Mouse (Mus musculus) C2C12 (cell line): ENCODE data around the gene Larp6. TPM values are rescaled to one million over a fixed set of nuclear protein-coding genes. Genes with fewer than 3 reads are reported as not detected.

ENCODE experiments used
- H3K27me3 ChIP-seq: one replicate; pipeline ENCODE4 v1.6.1; 2011; ENCODE audit not compliant: control insufficient read depth, insufficient read depth, insufficient read length
- H3K36me3 ChIP-seq: one replicate; pipeline ENCODE4 v1.6.1; 2011; ENCODE audit not compliant: control insufficient read depth, insufficient read depth
- H3K4me3 ChIP-seq: one replicate; pipeline ENCODE4 v1.5.1; 2011; ENCODE audit warnings: mild to moderate bottlenecking, control low read depth; ENCODE audit not compliant: poor library complexity, insufficient read depth, severe bottlenecking
- H3K79me2 ChIP-seq: one replicate; pipeline ENCODE4 v1.6.1; 2011; ENCODE audit not compliant: control insufficient read depth, insufficient read depth
- H3K79me3 ChIP-seq: one replicate; pipeline ENCODE4 v1.6.1; 2011; ENCODE audit warnings: low read depth, control low read depth
- H3ac ChIP-seq: one replicate; pipeline ENCODE3; 2011; ENCODE audit warnings: low read depth; ENCODE audit not compliant: control insufficient read depth, insufficient read length
- CEBPB ChIP-seq: IDR thresholded peaks from one replicate; pipeline ENCODE4 v1.6.1; 2011; ENCODE audit warnings: low read depth, mild to moderate bottlenecking, control low read depth, moderate library complexity
- CTCF ChIP-seq: IDR thresholded peaks from one replicate; pipeline ENCODE4 v1.5.1; 2011; ENCODE audit not compliant: control insufficient read depth, insufficient read depth, insufficient read length
- FOSL1 ChIP-seq: IDR thresholded peaks from one replicate; pipeline ENCODE4 v1.8.0; 2011; ENCODE audit warnings: mild to moderate bottlenecking, low read length; ENCODE audit not compliant: poor library complexity, insufficient read depth, severe bottlenecking
- MAX ChIP-seq: IDR thresholded peaks from one replicate; pipeline ENCODE4 v1.6.1; 2011; ENCODE audit warnings: mild to moderate bottlenecking, control low read depth
- MYOD1 ChIP-seq: IDR thresholded peaks from one replicate; pipeline ENCODE4 v1.6.1; 2011; ENCODE audit warnings: low read depth; ENCODE audit not compliant: control insufficient read depth, insufficient read length
- MYOG ChIP-seq: IDR thresholded peaks from one replicate; pipeline ENCODE4 v1.6.1; 2011; ENCODE audit not compliant: control insufficient read depth, insufficient read length; ENCODE audit errors: extremely low read depth
- USF1 ChIP-seq: IDR thresholded peaks from one replicate; pipeline ENCODE4 v1.6.1; 2011; ENCODE audit warnings: low read depth, mild to moderate bottlenecking, control low read depth, moderate library complexity
- polyA plus RNA-seq: library from polyadenylated mRNA; unstranded; fragments of >200 nt; fragmentation: generic; extraction: Trizol; gene quantifications from one replicate; pipeline ENCODE4 v1.2.1, GENCODE M21; 2012; ENCODE audit warnings: missing spikeins

Gene Larp6
- polyA plus RNA-seq, 1 experiment: 0.83 TPM

DNA sequence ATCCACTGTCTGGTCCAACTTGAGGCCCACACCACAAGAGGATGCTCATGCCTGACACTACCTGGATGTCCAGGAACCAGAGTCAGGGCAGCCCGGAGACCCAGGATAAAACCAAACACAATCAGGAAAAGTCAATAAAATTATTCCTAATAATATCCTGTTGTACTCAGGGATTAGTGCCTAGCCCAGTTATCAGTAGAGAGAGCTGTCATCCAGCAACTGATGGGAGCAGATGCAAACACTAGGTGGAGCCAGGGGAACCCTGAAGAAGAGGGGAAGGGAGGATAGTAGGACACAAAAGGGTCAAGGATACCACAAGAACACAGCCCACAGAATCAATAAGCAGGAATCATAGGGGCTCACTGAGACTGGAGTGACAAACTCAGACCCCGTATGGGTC lies 5.2 kb upstream of the Larp6 start:
- TF ChIP-seq USF1 (no peak), CEBPB (no peak), MYOG (no peak), MYOD1 (no peak), CTCF (no peak), MAX (no peak), FOSL1 (no peak)
- no peaks in the 10 kb centered on the region for H3K27me3 ChIP-seq

GRCm38 (mm10) chr9:60708606-60709005 lies 4.2 kb upstream of the Larp6 start:
- no peak overlapping the region for H3K4me3 ChIP-seq
- no peaks in the 10 kb centered on the region for H3K27me3 ChIP-seq
- H3K79me2 ChIP-seq: no peaks in the 10 kb centered on the region
- no peaks in the 10 kb centered on the region for H3K79me3 ChIP-seq
- TF ChIP-seq CEBPB: no peak
- TF ChIP-seq MYOG: no peak
- no peak for TF ChIP-seq FOSL1
- TF ChIP-seq USF1: no peak
- TF ChIP-seq MYOD1: no peak
- no peak for TF ChIP-seq MAX
- no peak for TF ChIP-seq CTCF
- no peaks in the 10 kb centered on the region for H3K36me3 ChIP-seq
- H3ac ChIP-seq: no peak overlapping the region

More for the DNA sequence above, 5.2 kb upstream of the Larp6 start:
- H3K4me3 ChIP-seq: no peak overlapping the region
- no peaks in the 10 kb centered on the region for H3K79me3 ChIP-seq
- no peak overlapping the region for H3ac ChIP-seq
- H3K79me2 ChIP-seq: no peaks in the 10 kb centered on the region
- no peaks in the 10 kb centered on the region for H3K36me3 ChIP-seq

DNA sequence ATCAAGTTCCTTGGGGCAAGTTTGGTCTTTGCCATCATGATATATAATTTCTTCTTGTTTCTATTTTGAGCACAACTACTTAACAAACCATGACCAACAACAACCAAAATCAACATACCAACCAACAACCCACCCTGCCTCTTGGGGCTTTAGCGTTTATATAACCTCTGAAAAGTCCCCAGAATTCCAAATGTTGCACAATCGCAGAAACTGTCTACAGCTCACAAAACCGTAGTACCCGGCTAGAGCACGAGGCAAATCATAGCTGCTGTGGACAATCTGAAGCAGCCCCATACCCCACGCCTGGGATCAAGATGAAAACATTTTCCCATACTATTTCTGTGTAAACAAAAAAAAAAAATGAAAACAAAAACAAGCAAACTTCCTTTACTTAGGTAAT lies 3.1 kb upstream of the Larp6 start:
- H3K27me3 ChIP-seq: no peaks in the 10 kb centered on the region
- H3ac ChIP-seq: no peak overlapping the region
- no peaks in the 10 kb centered on the region for H3K36me3 ChIP-seq
- no peaks in the 10 kb centered on the region for H3K79me2 ChIP-seq
- no peak overlapping the region for H3K4me3 ChIP-seq
- TF ChIP-seq USF1 (no peak), MYOD1 (no peak), CEBPB (peak; percentile 31), MYOG (no peak)
- H3K79me3 ChIP-seq: no peaks in the 10 kb centered on the region

DNA sequence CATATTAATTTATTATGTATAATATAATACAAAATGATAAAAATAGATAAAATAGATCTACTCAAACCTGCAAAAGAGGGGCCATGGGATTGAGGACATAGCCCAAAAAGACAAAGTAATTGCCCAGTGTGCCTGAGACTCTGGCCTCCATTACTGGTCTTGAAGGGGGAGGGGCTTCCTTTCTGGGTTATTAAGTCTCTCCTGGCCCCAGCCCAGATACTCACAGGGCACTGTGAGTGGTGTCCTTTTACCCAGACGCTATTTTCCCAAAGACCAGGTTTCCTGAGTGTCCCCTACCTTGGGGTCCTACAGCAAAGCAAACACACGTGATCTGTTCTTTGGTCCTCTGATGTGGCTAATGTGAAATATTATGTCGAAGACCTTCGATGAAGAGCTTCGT lies 778 bp upstream of the Larp6 start:
- TF ChIP-seq MYOD1 (no peak), FOSL1 (no peak), USF1 (no peak), CTCF (no peak), MAX (no peak), MYOG (no peak), CEBPB (no peak)
- Histone ChIP-seq H3K27me3 (no peaks in the 10 kb centered on the region), H3K4me3 (no peak overlapping the region), H3K36me3 (no peaks in the 10 kb centered on the region), H3K79me2 (no peaks in the 10 kb centered on the region), H3K79me3 (no peaks in the 10 kb centered on the region), H3ac (no peak overlapping the region)

DNA sequence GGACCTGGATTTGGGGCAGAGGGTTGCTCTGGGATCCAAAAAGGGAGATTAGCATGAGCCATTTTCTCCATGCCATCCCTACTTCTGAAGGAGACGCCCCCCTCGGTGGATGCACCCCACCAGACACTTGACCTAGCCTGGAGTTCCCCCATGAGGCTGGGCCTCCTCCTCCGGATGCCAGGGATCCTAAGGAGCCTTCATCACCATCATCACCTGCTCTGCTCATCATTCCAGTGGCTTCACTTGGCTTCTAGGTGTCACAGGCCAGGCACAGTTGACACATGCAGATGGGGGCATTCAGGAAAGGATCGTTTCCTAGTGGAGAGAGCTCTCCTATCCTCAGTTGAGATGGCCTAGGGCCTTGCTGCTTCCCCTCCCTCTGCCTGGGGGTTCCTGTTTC lies 827 bp downstream of the Larp6 start:
- Histone ChIP-seq H3K4me3 (no peak overlapping the region), H3K36me3 (no peaks in the 10 kb centered on the region), H3K79me2 (no peaks in the 10 kb centered on the region), H3ac (no peak overlapping the region), H3K27me3 (no peaks in the 10 kb centered on the region), H3K79me3 (no peaks in the 10 kb centered on the region)
- no peak for TF ChIP-seq MAX
- TF ChIP-seq MYOD1: no peak
- no peak for TF ChIP-seq CEBPB
- TF ChIP-seq MYOG: no peak
- no peak for TF ChIP-seq FOSL1
- no peak for TF ChIP-seq CTCF
- TF ChIP-seq USF1: no peak

DNA sequence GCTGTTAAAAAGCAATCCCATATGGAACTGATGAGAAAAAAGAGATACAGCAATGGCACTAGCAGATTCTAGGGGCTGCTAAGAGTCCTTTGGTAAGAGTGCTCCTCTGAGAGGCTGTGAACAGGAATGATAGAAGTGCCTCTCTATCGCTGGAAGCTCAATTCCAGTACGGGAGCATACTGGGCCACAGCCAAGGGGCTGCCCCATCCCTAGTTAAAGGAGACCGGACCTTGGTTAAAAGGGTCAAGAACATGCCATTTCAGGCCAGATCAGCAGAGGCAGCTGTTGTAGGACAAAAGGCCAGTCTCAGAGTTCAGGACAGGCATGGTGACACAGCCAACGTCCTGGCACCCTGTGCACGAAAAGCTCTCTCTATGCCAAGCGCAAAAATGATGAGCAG lies 1.4 kb downstream of the Larp6 start:
- no peak for TF ChIP-seq USF1
- no peak for TF ChIP-seq FOSL1
- TF ChIP-seq MAX: no peak
- TF ChIP-seq CTCF: no peak
- TF ChIP-seq MYOD1: no peak
- no peak for TF ChIP-seq CEBPB
- no peak for TF ChIP-seq MYOG
- H3ac ChIP-seq: no peak overlapping the region
- H3K79me2 ChIP-seq: no peaks in the 10 kb centered on the region
- no peak overlapping the region for H3K4me3 ChIP-seq
- no peaks in the 10 kb centered on the region for H3K36me3 ChIP-seq
- H3K79me3 ChIP-seq: no peaks in the 10 kb centered on the region
- H3K27me3 ChIP-seq: no peaks in the 10 kb centered on the region
